Mouse (Mus musculus) central nervous system, embryonic 11.5 days (tissue): ENCODE data around the gene B230307C23Rik. TPM values are rescaled to one million over a fixed set of nuclear protein-coding genes. Genes with fewer than 3 reads are reported as not detected.

Source experiments
- polyA plus RNA-seq: library from polyadenylated mRNA; depleted of rRNA; stranded (reverse); fragments of >200 nt; gene quantifications from 2 replicates; pipeline ENCODE4 v1.2.3, GENCODE M21; 2012; rRNA removed

B230307C23Rik gene
- 13.5 and 21.7 TPM in 2 replicates for polyA plus RNA-seq

GRCm38 (mm10) chr16:97996616-97997382 lies at the start of gene B230307C23Rik:
Gene B230307C23Rik (plus strand): TSS chr16:97997315.

GRCm38 (mm10) chr16:97962151-97962948 lies 34.8 kb upstream of the B230307C23Rik start, which contains the start of the genes C2cd2 and Zbtb21:
Gene C2cd2 (minus strand): TSS chr16:97962598.
Gene Zbtb21 (minus strand): TSS chr16:97962622.

Other genes with a start within 250 kb of the B230307C23Rik start
- 0.67 and 1.1 TPM in 2 replicates for gene Ripk4, start 233.5 kb upstream of the B230307C23Rik start, polyA plus RNA-seq
- gene Prdm15, start 145.5 kb upstream of the B230307C23Rik start, polyA plus RNA-seq, result 17.8 and 24.6 TPM in 2 replicates
- gene C2cd2, start 34.7 kb upstream of the B230307C23Rik start, polyA plus RNA-seq, result 11.4 and 14.0 TPM in 2 replicates
- 16.7 and 19.3 TPM in 2 replicates for gene Zbtb21, start 34.7 kb upstream of the B230307C23Rik start, polyA plus RNA-seq
- gene A630089N07Rik, start 85.1 kb downstream of the B230307C23Rik start, polyA plus RNA-seq, result 13.6 and 13.8 TPM in 2 replicates